In the genomic region with DNA sequence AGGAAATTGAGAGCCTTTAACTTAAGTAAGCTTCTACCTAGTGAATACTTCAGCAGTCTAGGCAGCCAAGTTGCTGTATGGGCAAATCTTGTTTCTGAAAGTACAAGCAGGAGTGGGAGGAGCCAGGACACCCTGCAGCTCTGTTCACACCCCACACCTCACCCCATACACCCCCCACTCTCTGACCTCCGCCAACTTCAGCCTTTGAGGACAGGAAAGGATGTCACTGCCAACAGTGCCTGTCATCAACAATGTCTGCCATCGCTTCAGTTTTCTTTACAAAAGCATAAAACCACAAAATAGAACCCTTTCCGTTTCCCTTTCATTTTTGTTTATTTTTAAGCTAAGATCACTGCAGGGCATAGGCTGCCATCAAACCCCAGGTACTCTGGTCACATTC, we compare ENCODE assay signal across 16 mouse cellular contexts. TPM values are rescaled to one million over a fixed set of nuclear protein-coding genes. Genes with fewer than 3 reads are reported as not detected.
A peak's percentile ranks its signal among the peaks of the same experiment; 100 is the strongest.
DNase-seq lines count a peak whose midpoint lies in the region; ATAC-seq lines count a peak whose summit lies in the region.
"Had no signal": no experiment of that assay in that cellular context is flagged by ENCODE, and none has a peak within 500 bp of the region (broad histone marks: within the 10 kb centered on the region; RNA-seq: fewer than 3 reads in every experiment).

No protein-coding gene starts in this region.

- H3K27me3 ChIP-seq in forebrain, embryonic 16.5 days (replicated peaks; ENCODE audit: control insufficient read depth, insufficient read depth, low read length): no peaks in the 10 kb centered on the region
- H3K27me3 ChIP-seq: midbrain, embryonic 15.5 days; neural tube, embryonic 12.5 days had no signal

- H3K27ac ChIP-seq in forebrain, embryonic 16.5 days (ENCODE audit: low read length): no peak overlapping the region
- H3K27ac ChIP-seq: layer of hippocampus, adult 2 months; midbrain, embryonic 15.5 days; neural tube, embryonic 12.5 days had no signal

- no peak overlapping the region for H3K4me2 ChIP-seq in forebrain, embryonic 16.5 days (ENCODE audit: low read length)
- H3K4me2 ChIP-seq: liver, embryonic 11.5 days; midbrain, embryonic 15.5 days; neural tube, embryonic 12.5 days had no signal

- WGBS in forebrain, embryonic 16.5 days: 86% methylated on average over 3 of the region's 3 CpGs

- peaks cover 2% of the 10 kb centered on the region; the same call in 1 of the 2 replicates for H3K4me1 ChIP-seq in forebrain, embryonic 16.5 days (replicated peaks; ENCODE audit: control insufficient read depth, insufficient read depth, low read length)
- H3K4me1 ChIP-seq: midbrain, embryonic 15.5 days; neural tube, embryonic 12.5 days had no signal

- H3K4me3 ChIP-seq in forebrain, embryonic 16.5 days (replicated peaks; ENCODE audit: low read length): no peak overlapping the region
- H3K4me3 ChIP-seq: layer of hippocampus, adult 2 months; midbrain, embryonic 15.5 days; neural tube, embryonic 12.5 days had no signal

- peak; percentile 39 to 52 for DNase-seq in spleen, adult 18-20 months
- DNase-seq in spleen, adult 12 weeks (ENCODE audit: low spot score): no peak
- peak; percentile 88 for DNase-seq in T-cell, adult 2 months (ENCODE audit: low spot score)
- no peak for DNase-seq in MN1 (ENCODE audit: low spot score)
- no peak for DNase-seq in heart, adult 18-20 months
- DNase-seq: adrenal gland, postnatal 14 days; cerebellum, adult 9-11 months; heart, adult 11 months; kidney, adult 9 months had no signal

- H3K9ac ChIP-seq in forebrain, embryonic 16.5 days (replicated peaks; ENCODE audit: low read depth, low read length): no peak overlapping the region
- H3K9ac ChIP-seq: midbrain, embryonic 15.5 days; neural tube, embryonic 12.5 days had no signal

- no peaks in the 10 kb centered on the region; the same call in 1 of the 2 replicates for H3K36me3 ChIP-seq in forebrain, embryonic 16.5 days (ENCODE audit: control insufficient read depth, insufficient read depth)
- H3K36me3 ChIP-seq: midbrain, embryonic 15.5 days had no signal

- H3K9me3 ChIP-seq in forebrain, embryonic 16.5 days (ENCODE audit: control insufficient read depth, low read length): no peaks in the 10 kb centered on the region
- H3K9me3 ChIP-seq: midbrain, embryonic 15.5 days; neural tube, embryonic 12.5 days had no signal

- ATAC-seq in neutrophil, adult 5-6 weeks (ENCODE audit: extremely low read depth, insufficient number of reproducible peaks, low FRiP score, poor library complexity, severe bottlenecking): peak; percentile 87
- no peak for ATAC-seq in forebrain, embryonic 16.5 days
- ATAC-seq: hindbrain, embryonic 16.5 days; midbrain, embryonic 15.5 days had no signal

RNA-seq across cellular contexts. Expression of gene Pak6, which starts 20.7 kb away (rescaled TPM):
- total RNA-seq in neutrophil, adult 5-6 weeks (2017): 0.23 and 0.25 TPM in 2 replicates
- 26.0 and 36.4 TPM in 2 replicates for polyA plus RNA-seq in forebrain, embryonic 16.5 days (2015; fragmentation: Nextera tagmentation; extraction: Ambion mirVana)
- total RNA-seq in heart, adult 18-20 months (2021): 1 to 10 TPM; 9.0 to 9.3 TPM

RNA-seq across cellular contexts. Expression of gene Bub1b, which starts 44.4 kb away (rescaled TPM):
- 3.8 and 5.0 TPM in 2 replicates for total RNA-seq in neutrophil, adult 5-6 weeks (2017)
- polyA plus RNA-seq in forebrain, embryonic 16.5 days (2015; fragmentation: Nextera tagmentation; extraction: Ambion mirVana): 36.4 and 45.0 TPM in 2 replicates
- total RNA-seq in heart, adult 18-20 months (2021): 1 to 10 TPM in 1 of 2 experiments, under 1 TPM in 1; 0.82 to 1.8 TPM

Comparison
In these comparisons a context has a peak if more than half of its experiments do, and no peak if none do; other contexts are left out.
1. DNase-seq: peak in spleen, adult 18-20 months (2 of 2) and T-cell, adult 2 months (single experiment); none in spleen, adult 12 weeks (single experiment), MN1 (single experiment) and heart, adult 18-20 months (0 of 2).